Mouse (Mus musculus) brown adipose tissue, adult 24 weeks (tissue): ENCODE data around the gene Abcg1. TPM values are rescaled to one million over a fixed set of nuclear protein-coding genes. Genes with fewer than 3 reads are reported as not detected.

Source experiments
- H3K27ac ChIP-seq: fragments of 200-500 bp; replicated peaks from 2 replicates; pipeline ENCODE4 v1.5.1; 2012; ENCODE audit warnings: low read depth, mild to moderate bottlenecking, low read length
- H3K4me1 ChIP-seq: fragments of 200-500 bp; 2 replicates; pipeline ENCODE4 v1.6.1; 2012; ENCODE audit warnings: low read length, mixed read lengths; ENCODE audit not compliant: control insufficient read depth, insufficient read depth, insufficient read length
- H3K4me3 ChIP-seq: fragments of 200-500 bp; 2 replicates; pipeline ENCODE4 v1.5.1; 2012; ENCODE audit warnings: low read depth, mild to moderate bottlenecking, low read length, moderate library complexity; ENCODE audit not compliant: insufficient read depth
- polyA plus RNA-seq: library from polyadenylated mRNA; stranded (reverse); fragments of >200 nt; gene quantifications from 2 replicates; pipeline ENCODE4 v1.2.4, GENCODE M21; 2012; ENCODE audit not compliant: missing spikeins, insufficient read depth, insufficient read length

Gene Abcg1
- polyA plus RNA-seq, 1 experiment: 2.3 TPM

GRCm38 (mm10) chr17:31152512-31152911 is 95.0 kb downstream of the Abcg1 start:
- H3K27ac ChIP-seq: no peak overlapping the region
- H3K4me1 ChIP-seq: no peaks in the 10 kb centered on the region
- H3K4me3 ChIP-seq: no peak overlapping the region

- Histone ChIP-seq H3K4me1 (no peaks in the 10 kb centered on the region), H3K27ac (no peak overlapping the region), H3K4me3 (no peak overlapping the region)
Measured at GRCm38 (mm10) chr17:31152966-31153499, 95.6 kb downstream of the Abcg1 start.

GRCm38 (mm10) chr17:31153785-31154184 is 96.3 kb downstream of the Abcg1 start:
- Histone ChIP-seq H3K4me1 (no peaks in the 10 kb centered on the region), H3K27ac (no peak overlapping the region), H3K4me3 (no peak overlapping the region)

GRCm38 (mm10) chr17:31157921-31158320 is 100.4 kb downstream of the Abcg1 start:
- Histone ChIP-seq H3K27ac (no peak overlapping the region), H3K4me3 (no peak overlapping the region), H3K4me1 (no peaks in the 10 kb centered on the region)

- Histone ChIP-seq H3K27ac (no peak overlapping the region), H3K4me1 (no peaks in the 10 kb centered on the region), H3K4me3 (no peak overlapping the region)
Measured at GRCm38 (mm10) chr17:31160291-31160690, 102.8 kb downstream of the Abcg1 start.

GRCm38 (mm10) chr17:31162607-31163006 is 105.1 kb downstream of the Abcg1 start:
- H3K4me3 ChIP-seq: no peak overlapping the region
- H3K27ac ChIP-seq: no peak overlapping the region
- no peaks in the 10 kb centered on the region for H3K4me1 ChIP-seq

GRCm38 (mm10) chr17:31163821-31164220 is 106.3 kb downstream of the Abcg1 start:
- H3K4me3 ChIP-seq: no peak overlapping the region
- H3K27ac ChIP-seq: no peak overlapping the region
- H3K4me1 ChIP-seq: no peaks in the 10 kb centered on the region

GRCm38 (mm10) chr17:31165127-31165526 is 107.7 kb downstream of the Abcg1 start, which contains the start of gene Tff1:
Gene Tff1 (minus strand): TSS chr17:31165277.
- Histone ChIP-seq H3K27ac (no peak within 1 kb of the TSS), H3K4me1 (no peaks in the 10 kb centered on the region), H3K4me3 (no peak within 1 kb of the TSS)

Other genes starting within 250 kb of the Abcg1 start
- not detected in 2 replicates for gene Glp1r, start 155.9 kb upstream of the Abcg1 start, polyA plus RNA-seq
- gene Umodl1, start 103.0 kb upstream of the Abcg1 start, polyA plus RNA-seq: not detected in 2 replicates
- gene Tff3, start 72.0 kb downstream of the Abcg1 start, polyA plus RNA-seq: not detected in 2 replicates
- not detected in 2 replicates for gene Tff2, start 86.6 kb downstream of the Abcg1 start, polyA plus RNA-seq
- not detected in 2 replicates for gene Tff1, start 107.6 kb downstream of the Abcg1 start, polyA plus RNA-seq
- gene Tmprss3, start 141.3 kb downstream of the Abcg1 start, polyA plus RNA-seq: not detected in 2 replicates
- gene Ubash3a, start 150.2 kb downstream of the Abcg1 start, polyA plus RNA-seq: not detected in 2 replicates
- 1.1 TPM in 1 of 2 replicates, not detected in the other for gene Rsph1, start 219.7 kb downstream of the Abcg1 start, polyA plus RNA-seq
- 2.6 TPM in 1 of 2 replicates, not detected in the other for gene Slc37a1, start 229.1 kb downstream of the Abcg1 start, polyA plus RNA-seq